Mouse (Mus musculus) heart, postnatal 0 days (tissue): Measurements from ENCODE around the gene Olfr187. TPM values are rescaled to one million over a fixed set of nuclear protein-coding genes. Genes with fewer than 3 reads are reported as not detected.
"Not testable (repeated sequence)": the region's sequence is repeated elsewhere in the genome, so short reads cannot be mapped to it uniquely, and the experiment has no call there.

Experiments
- ATAC-seq: fragments of 200-750 bp; cut with Nextera tagmentation; 2 replicates; pipeline ENCODE4 v1.8.0; 2017; ENCODE audit warnings: low read depth, moderate number of reproducible peaks, moderate library complexity; ENCODE audit not compliant: insufficient read depth
- DNase-seq: peaks from one replicate; pipeline ENCODE4 v3.0.0-alpha.2; 2016; ENCODE audit warnings: low spot score
- H3K27ac ChIP-seq: fragments of 300-500 bp; sonication (generic); 2 replicates; pipeline ENCODE4 v1.5.1; 2014; ENCODE audit warnings: low read depth, mild to moderate bottlenecking
- H3K27me3 ChIP-seq: fragments of 300-500 bp; sonication (generic); 2 replicates; pipeline ENCODE4 v1.6.1; 2014; ENCODE audit warnings: low read length, mixed read lengths; ENCODE audit not compliant: control insufficient read depth, insufficient read depth
- H3K36me3 ChIP-seq: fragments of 300-500 bp; sonication (generic); replicated peaks from 2 replicates; pipeline ENCODE4 v1.6.1; 2014; ENCODE audit warnings: low read length, mixed read lengths; ENCODE audit not compliant: control insufficient read depth, insufficient read depth
- H3K4me1 ChIP-seq: fragments of 300-500 bp; sonication (generic); 2 replicates; pipeline ENCODE4 v1.6.1; 2014; ENCODE audit warnings: antibody characterized with exemption; ENCODE audit not compliant: control insufficient read depth, insufficient read depth
- H3K4me2 ChIP-seq: fragments of 300-500 bp; sonication (generic); 2 replicates; pipeline ENCODE4 v1.6.1; 2014; ENCODE audit warnings: low read depth, mild to moderate bottlenecking, low read length, moderate library complexity
- H3K4me3 ChIP-seq: fragments of 300-500 bp; sonication (generic); 2 replicates; pipeline ENCODE4 v1.5.1; 2014; ENCODE audit warnings: low read depth, low read length
- H3K9ac ChIP-seq: fragments of 300-500 bp; sonication (generic); replicated peaks from 2 replicates; pipeline ENCODE4 v1.6.1; 2014; ENCODE audit warnings: low read depth, low read length, mixed read lengths
- H3K9me3 ChIP-seq: fragments of 300-500 bp; sonication (generic); replicated peaks from 2 replicates; pipeline ENCODE4 v1.6.1; 2016; ENCODE audit warnings: low read length; ENCODE audit not compliant: control insufficient read depth
- CTCF ChIP-seq: IDR thresholded peaks from 2 replicates; pipeline ENCODE4 v1.5.1; 2016; ENCODE audit warnings: antibody characterized with exemption, control low read depth, low read depth
- EP300 ChIP-seq: IDR thresholded peaks from 2 replicates; pipeline ENCODE4 v1.6.1; 2016; ENCODE audit warnings: antibody characterized with exemption, low read depth
- WGBS: fragments of 180-500 bp; shearing (Covaris S2); extraction: QIAGEN DNeasy Blood & Tissue Kit; methylation state at CpG from one replicate; pipeline ENCODE4 v1.1.7; 2014; 5-methylcytosine and 5-hydroxymethylcytosine counted together
- polyA plus RNA-seq: library from polyadenylated mRNA; unstranded; fragments of >200 nt; fragmentation: Nextera tagmentation; extraction: Ambion mirVana; gene quantifications from 2 replicates; pipeline ENCODE4 v1.2.1, GENCODE M21; 2015
- total RNA-seq: library from RNA; depleted of rRNA; stranded (reverse); fragments of >200 nt; gene quantifications from 2 replicates; pipeline ENCODE4 v1.2.3, GENCODE M21; 2014; ENCODE audit warnings: low replicate concordance; rRNA removed

The Olfr187 gene
- not detected in 2 replicates for total RNA-seq
- not detected in 2 replicates for polyA plus RNA-seq

GRCm38 (mm10) chr16:59039710-59040109, at the start of gene Olfr187:
Gene Olfr187, minus strand, starts transcription at chr16:59039767.
- no peak within 1 kb of the TSS for H3K4me3 ChIP-seq
- H3K27ac ChIP-seq = no peak within 1 kb of the TSS
- no peaks in the 10 kb centered on the region for H3K4me1 ChIP-seq
- H3K9ac ChIP-seq = no peak within 1 kb of the TSS
- no peak for TF ChIP-seq EP300
- TF ChIP-seq CTCF = no peak
- ATAC-seq (no peak), DNase-seq (no peak)
- no peak within 1 kb of the TSS for H3K4me2 ChIP-seq
- no peaks in the 10 kb centered on the region for H3K36me3 ChIP-seq
- no peaks in the 10 kb centered on the region for H3K9me3 ChIP-seq
- WGBS = 82% methylated on average over 7 of the region's 7 CpGs
- H3K27me3 ChIP-seq = no peaks in the 10 kb centered on the region

- not testable (repeated sequence) for H3K9me3 ChIP-seq, H3K27ac ChIP-seq, H3K9ac ChIP-seq, DNase-seq, H3K4me1 ChIP-seq, H3K36me3 ChIP-seq, H3K27me3 ChIP-seq, H3K4me3 ChIP-seq, ATAC-seq, H3K4me2 ChIP-seq
- whole genome bisulfite sequencing = 63% methylated on average over 2 of the region's 2 CpGs
Observed at GRCm38 (mm10) chr16:59081113-59081512, 41.5 kb upstream of the Olfr187 start.

GRCm38 (mm10) chr16:59077905-59078304, 38.3 kb upstream of the Olfr187 start, which contains the start of gene Olfr190:
Gene Olfr190, minus strand, starts transcription at chr16:59078005.
- Histone ChIP-seq H3K9ac (no peak within 1 kb of the TSS), H3K27me3 (no peaks in the 10 kb centered on the region), H3K4me1 (no peaks in the 10 kb centered on the region), H3K27ac (no peak within 1 kb of the TSS), H3K36me3 (no peaks in the 10 kb centered on the region), H3K4me3 (no peak within 1 kb of the TSS), H3K9me3 (no peaks in the 10 kb centered on the region), H3K4me2 (no peak within 1 kb of the TSS)
- no peak for DNase-seq
- no peak for ATAC-seq
- WGBS = 76% methylated on average over 5 of the region's 5 CpGs
- no peak for TF ChIP-seq CTCF
- no peak for TF ChIP-seq EP300

GRCm38 (mm10) chr16:59073520-59073919, 34.0 kb upstream of the Olfr187 start:
- no peaks in the 10 kb centered on the region for H3K4me1 ChIP-seq
- TF ChIP-seq EP300 = no peak
- no peak for TF ChIP-seq CTCF
- no peak overlapping the region for H3K4me3 ChIP-seq
- no peaks in the 10 kb centered on the region for H3K9me3 ChIP-seq
- no peak overlapping the region for H3K4me2 ChIP-seq
- no peak for ATAC-seq
- 69% methylated on average over 1 of the region's 1 CpGs for WGBS
- no peak overlapping the region for H3K9ac ChIP-seq
- no peak overlapping the region for H3K27ac ChIP-seq
- H3K27me3 ChIP-seq = no peaks in the 10 kb centered on the region
- no peak for DNase-seq
- H3K36me3 ChIP-seq = no peaks in the 10 kb centered on the region

GRCm38 (mm10) chr16:59071755-59072154, 32.2 kb upstream of the Olfr187 start:
- Histone ChIP-seq H3K4me2 (no peak overlapping the region), H3K36me3 (no peaks in the 10 kb centered on the region), H3K9me3 (no peaks in the 10 kb centered on the region), H3K9ac (no peak overlapping the region), H3K4me1 (no peaks in the 10 kb centered on the region), H3K27me3 (no peaks in the 10 kb centered on the region), H3K27ac (no peak overlapping the region), H3K4me3 (no peak overlapping the region)
- TF ChIP-seq EP300 (no peak), CTCF (no peak)
- ATAC-seq (no peak), DNase-seq (no peak)

GRCm38 (mm10) chr16:59062411-59062810, 22.8 kb upstream of the Olfr187 start:
- not testable (repeated sequence) for H3K27ac ChIP-seq, H3K36me3 ChIP-seq, H3K4me3 ChIP-seq, DNase-seq, H3K27me3 ChIP-seq, ATAC-seq, H3K4me2 ChIP-seq, H3K9me3 ChIP-seq, H3K9ac ChIP-seq, H3K4me1 ChIP-seq
- WGBS = 30% methylated on average over 3 of the region's 3 CpGs

- H3K9me3 ChIP-seq, H3K9ac ChIP-seq, ATAC-seq, H3K4me3 ChIP-seq, H3K27me3 ChIP-seq, H3K27ac ChIP-seq, H3K4me2 ChIP-seq, DNase-seq, H3K36me3 ChIP-seq, H3K4me1 ChIP-seq: not testable (repeated sequence)
- 82% methylated on average over 2 of the region's 2 CpGs for WGBS
Observed at GRCm38 (mm10) chr16:59049286-59049685, 9.7 kb upstream of the Olfr187 start.
